Mouse (Mus musculus) megakaryocyte-erythroid progenitor cell, adult 5-6 weeks (primary cell): ENCODE measurements around the gene Slc35e3. TPM values are rescaled to one million over a fixed set of nuclear protein-coding genes. Genes with fewer than 3 reads are reported as not detected.
A peak's percentile ranks its signal among the peaks of the same experiment; 100 is the strongest.
"Not testable (repeated sequence)": the region's sequence is repeated elsewhere in the genome, so short reads cannot be mapped to it uniquely, and the experiment has no call there.

Source experiments
- ATAC-seq: replicated peaks from 2 replicates; pipeline ENCODE4 v1.8.0; 2016; ENCODE audit warnings: mild to moderate bottlenecking, inconsistent platforms; ENCODE audit not compliant: severe bottlenecking, poor library complexity, low FRiP score, low TSS enrichment
- total RNA-seq, 2 experiments: library from RNA; stranded (forward) in 1 of 2; stranded (reverse) in 1 of 2; fragments of 200-1000, 215-1000 nt in 1 of 2; fragments of >200 nt in 1 of 2; fragmentation: Nextera tagmentation in 1 of 2; gene quantifications; 2 replicates each; pipeline ENCODE4 v1.2.3; 2014 to 2017

The Slc35e3 gene
- total RNA-seq, 2 experiments from 2014 or later: 5.2 to 7.2 TPM

DNA sequence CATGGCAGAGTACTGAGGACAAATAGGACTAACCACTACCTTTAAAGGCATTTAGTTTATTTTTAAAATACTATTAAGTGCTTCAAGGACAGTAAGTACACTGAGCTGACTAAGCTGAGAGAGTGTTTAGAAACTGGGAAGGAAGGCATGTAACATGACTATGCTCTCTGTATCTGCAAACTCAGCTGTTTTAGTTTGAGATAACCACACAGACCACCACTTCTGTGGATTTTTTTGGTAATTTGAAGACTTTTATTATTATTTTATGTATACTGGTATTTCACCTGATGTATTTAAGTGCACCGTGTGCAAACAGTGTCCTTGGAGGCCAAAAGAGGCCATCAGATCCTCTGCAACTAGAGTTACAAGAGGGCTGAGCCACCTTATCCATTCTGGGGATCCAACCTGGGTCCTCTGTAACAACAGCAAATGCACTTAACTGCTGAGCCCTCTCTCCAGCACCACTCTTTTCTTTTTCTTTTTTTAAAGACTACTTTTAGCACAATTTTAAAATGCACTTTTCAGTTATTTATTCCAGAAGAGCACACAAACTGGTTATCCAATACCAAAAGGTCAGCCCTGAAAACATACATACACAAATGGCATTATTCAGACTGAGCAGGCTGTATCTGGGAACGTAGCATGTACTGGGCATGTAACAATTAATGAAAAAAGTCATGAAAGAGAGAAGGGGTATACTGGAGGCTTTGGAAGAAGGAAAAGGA, 38.9 kb downstream of the Slc35e3 start:
- no peak for ATAC-seq

DNA sequence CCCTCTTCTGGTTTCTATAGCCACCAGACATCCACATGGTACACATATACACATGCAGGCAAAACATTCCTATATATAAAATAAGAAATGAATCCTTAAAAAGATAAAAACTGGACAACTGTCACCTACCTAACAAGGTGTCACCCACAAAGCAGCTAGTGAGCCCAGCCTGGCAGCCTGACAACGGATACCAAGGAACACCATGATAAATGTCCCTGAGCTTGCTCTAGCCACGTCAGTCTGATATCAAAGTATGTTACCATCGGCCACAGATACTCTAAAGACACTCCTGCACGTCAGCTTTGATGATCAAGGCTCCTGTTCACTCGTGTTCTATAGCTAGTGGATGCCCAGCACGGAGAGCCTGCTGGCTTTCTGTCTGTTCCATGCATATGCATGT, 39.7 kb downstream of the Slc35e3 start:
- no peak for ATAC-seq

DNA sequence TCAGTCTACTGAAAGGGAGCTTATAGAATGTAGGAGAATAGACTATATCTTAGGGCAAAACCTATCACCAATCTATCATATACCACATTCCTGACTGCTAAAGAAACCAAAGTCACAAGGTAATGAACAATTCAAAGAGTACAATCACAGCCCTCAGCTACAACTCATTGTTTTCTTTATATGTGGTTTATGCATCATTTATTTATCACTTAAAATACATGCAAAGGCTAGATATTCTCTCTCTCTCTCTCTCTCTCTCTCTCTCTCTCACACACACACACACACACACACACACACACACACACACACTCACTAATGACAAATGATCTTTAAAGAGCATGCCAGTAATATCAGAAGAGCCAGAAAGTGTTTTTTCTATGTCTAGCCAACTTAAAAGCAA, 40.4 kb downstream of the Slc35e3 start:
- no peak for ATAC-seq

DNA sequence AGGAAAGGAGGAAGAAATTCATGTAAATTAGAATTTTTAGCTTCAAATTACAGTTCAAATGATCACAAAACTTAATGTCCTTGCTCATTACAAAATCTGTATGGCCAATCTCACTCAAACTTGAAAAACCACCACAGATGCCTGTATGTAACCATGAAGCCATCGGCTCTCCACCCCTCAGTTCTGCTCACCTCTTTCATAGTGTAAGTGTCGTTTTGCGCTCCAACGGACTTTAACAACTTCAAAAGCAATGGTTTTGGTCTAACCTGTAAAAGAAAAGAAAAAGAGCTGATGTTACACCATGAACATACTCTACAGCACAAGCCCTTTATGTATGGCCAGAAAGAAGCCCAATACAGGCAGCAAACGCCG, 41.2 kb downstream of the Slc35e3 start:
- ATAC-seq: no peak

DNA sequence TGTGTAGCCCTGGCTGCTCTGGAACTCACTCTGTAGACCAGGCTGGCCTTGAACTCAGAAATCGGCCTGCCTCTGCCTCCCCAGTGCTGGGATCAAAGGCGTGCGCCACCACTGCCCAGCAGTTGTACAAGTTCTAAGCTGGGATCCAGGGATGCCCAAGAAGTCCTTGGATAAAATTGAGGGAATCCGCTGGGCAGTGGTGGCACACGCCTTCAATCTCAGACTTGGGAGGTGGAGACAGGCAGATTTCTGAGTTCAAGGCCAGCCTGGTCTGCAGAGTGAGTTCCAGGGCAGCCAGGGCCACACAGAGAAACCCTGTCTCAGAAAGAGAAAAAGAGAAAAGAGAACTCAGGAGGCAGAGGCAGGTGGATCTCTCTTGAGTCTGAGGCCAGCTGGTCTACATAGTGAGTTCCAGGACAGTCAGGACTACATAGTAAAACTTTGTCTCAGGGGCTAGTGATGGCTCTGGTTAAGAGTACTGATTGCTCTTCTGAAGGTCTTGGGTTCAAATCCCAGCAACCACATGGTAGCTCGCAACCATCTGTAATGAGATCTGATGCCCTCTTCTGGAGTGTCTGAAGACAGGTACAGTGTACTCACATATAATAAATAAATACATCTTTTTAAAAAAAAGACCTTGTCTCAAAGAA, 41.7 kb downstream of the Slc35e3 start:
- ATAC-seq: not testable (repeated sequence)

DNA sequence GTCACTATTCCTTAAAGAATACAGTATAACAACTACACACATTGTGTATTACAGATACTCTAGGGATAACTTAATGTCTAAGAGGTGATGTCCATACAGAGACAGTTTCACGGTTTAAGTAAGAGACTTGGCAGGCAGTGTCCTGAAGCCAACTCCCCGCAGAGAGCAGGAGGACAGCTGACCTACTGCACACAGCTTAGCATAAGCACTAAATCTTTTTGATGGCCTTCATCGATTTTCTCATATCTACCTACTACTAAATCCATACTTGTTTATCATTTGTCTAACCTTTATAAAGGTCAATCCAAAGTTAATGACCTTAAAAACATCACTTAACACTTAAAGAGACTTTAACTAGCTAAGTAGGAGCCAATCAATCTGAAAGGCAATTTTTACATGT, 42.7 kb downstream of the Slc35e3 start:
- no peak for ATAC-seq

DNA sequence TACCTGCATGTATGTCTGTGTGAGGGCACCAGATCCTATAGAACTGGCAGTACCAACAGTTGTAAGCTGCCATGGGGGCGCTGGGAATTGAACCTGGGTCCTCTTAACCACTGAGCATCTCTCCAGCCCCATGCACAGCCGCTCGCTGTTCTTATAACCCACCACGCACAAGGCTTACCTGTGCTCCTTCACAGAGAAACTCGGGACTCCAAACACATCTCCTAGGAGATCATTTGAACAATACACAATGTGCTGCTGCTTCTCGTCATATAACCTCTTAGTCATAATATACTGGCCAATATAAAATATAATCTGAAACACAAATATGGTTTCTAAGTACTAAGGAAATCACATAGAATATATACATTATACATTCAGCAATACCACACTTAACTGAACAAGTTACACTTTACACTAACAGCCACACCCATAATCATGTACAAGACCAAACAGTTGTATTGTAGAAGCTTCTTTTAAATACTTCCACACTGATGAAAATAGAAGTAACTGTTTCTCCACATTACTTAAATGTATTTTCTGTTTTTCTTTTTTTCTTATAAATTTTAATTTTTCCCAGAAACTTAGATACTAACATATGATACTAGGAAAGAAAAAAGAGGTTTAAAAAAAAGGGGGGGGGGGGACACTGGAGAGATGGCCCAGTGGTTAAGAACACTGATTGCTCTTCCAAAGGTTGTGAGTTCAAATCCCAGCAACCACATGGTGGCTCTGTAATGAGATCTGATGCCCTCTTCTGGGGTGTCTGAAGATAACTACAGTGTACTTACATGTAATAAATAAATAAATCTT, 43.9 kb downstream of the Slc35e3 start:
- no peak for ATAC-seq

DNA sequence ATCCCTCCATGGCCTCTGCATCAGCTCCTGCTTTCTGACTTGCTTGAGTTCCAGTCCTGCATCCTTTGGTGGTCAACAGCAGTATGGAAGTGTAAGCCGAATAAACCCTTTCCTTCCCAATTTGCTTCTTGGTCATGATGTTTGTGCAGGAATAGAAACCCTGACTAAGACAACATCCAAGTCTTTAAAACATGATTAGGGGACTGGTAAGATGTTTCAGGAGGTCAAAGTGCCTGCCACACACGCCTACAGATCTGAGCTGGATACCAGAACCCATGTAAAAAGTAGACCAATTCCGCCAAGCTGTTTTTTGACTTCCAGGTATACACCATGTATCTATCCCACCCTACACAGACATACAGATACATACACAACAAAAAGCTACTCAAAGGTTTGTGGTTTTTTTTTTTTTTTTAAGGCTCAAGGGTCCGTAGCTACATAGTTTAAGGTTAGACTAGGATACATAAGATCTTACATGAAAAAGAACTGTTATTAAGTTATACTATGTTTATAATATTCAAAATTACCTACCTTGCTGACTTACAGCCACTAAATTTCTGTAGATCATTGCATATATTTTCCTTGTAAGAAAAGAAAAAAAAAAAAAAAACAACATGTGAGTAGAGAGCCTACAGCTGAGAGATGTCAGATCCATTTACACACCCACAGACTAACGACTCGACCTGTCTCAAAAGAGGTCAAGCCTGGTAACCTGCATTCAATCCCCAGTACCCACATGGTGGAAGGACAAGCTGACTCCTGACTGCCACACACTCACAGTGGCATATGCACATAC, 44.9 kb downstream of the Slc35e3 start:
- no peak for ATAC-seq

DNA sequence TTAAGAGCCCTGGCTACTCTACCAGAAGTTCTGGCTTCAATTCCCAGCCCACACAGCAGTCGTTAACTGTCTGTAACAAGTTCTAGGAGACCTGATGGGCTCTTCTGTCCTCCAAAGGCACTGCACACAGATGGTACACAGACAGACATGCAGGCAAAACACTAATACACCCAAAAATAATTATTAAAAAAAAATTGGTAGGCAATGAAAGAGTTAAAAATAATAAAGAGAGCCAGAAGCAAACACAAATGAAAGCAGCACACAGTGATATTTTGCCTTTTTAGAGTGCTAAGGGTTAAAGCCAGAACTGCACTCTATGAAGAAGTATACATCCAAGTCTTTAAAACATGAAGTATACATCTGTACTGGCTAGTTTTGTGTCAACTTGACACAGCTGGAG, 45.7 kb downstream of the Slc35e3 start:
- no peak for ATAC-seq

DNA sequence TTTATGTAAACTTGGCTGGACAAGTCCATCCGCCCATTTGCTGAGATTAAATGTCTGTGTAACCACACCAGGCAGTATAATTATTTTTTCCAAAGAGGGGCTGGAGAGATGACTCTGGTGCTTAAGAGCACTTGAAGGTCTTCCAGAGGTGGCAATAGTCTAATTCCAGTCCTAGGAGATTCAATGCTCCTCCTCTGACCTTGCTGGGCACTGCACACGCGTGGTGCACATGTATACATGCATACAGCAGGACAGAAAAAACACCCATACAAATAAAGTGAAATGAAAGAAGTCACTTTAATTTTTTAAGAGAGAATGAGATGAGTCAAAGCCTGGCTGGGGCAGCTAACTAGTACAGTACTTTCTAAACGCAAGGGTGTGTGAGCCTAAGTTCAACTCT, 46.3 kb downstream of the Slc35e3 start:
- no peak for ATAC-seq

DNA sequence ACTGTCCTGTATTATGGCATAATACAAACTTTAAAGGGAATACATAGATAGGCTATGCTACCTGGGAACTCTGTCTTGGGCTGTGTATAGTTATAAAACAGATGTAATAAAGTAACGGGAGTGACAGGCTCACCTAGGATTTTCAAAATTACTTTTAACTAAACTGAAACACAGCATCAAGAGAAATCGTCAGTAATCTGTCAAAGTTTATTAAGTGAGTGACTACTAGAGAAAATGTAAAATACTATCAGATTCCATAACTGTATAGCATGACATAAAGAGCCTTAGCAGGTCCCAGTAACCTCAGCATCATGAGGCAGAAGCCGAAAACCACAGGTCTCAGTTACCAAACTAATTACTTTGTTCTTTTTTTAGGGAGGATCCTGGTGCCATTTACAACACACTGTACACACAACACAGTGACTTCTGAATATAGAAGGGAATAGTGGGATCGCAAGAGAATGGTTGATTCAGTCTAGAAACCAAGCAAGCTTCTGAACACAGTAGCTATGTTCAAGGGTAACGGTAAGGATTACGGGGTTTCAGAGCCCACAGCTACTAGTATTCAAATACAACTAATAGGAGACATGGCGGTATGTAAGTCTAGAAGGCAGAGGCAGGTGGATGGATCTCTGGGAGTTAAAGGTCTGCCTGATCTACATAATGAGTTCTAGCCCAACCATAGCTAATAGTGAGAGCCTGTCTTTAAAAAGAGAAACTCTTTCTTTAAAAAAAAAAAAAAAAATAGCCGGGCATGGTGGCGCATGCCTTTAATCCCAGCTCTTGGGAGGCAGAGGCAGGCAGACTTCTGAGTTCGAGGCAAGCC, 47.6 kb downstream of the Slc35e3 start:
- ATAC-seq: no peak

DNA sequence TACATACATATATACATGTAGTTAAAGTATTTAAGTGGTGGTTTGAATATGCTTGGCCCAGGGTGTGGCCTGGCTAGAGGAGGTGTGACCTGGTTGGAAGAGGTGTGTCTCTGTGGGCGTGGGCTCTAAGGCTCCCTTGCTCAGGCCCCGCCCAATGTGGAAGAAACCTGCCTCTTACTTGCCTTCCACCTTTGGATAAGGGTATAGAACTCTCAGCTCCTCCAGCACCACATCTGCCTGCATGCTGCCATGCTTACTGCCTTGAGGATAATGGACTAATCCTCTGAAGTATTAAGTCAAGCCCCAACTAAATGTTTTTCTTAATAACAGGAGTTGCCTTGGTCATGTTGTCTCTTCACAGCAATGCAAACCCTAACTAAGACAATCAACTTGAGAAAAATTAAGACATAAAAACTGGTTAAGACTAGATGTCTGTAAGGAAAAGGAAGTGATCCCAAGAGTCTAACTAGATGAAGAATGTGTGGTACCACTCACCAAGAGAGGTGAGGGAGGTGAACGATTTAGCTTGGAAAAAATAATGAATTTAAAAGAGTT, 48.5 kb downstream of the Slc35e3 start:
- ATAC-seq: peak; percentile 61; the same call in 1 of the 2 replicates

DNA sequence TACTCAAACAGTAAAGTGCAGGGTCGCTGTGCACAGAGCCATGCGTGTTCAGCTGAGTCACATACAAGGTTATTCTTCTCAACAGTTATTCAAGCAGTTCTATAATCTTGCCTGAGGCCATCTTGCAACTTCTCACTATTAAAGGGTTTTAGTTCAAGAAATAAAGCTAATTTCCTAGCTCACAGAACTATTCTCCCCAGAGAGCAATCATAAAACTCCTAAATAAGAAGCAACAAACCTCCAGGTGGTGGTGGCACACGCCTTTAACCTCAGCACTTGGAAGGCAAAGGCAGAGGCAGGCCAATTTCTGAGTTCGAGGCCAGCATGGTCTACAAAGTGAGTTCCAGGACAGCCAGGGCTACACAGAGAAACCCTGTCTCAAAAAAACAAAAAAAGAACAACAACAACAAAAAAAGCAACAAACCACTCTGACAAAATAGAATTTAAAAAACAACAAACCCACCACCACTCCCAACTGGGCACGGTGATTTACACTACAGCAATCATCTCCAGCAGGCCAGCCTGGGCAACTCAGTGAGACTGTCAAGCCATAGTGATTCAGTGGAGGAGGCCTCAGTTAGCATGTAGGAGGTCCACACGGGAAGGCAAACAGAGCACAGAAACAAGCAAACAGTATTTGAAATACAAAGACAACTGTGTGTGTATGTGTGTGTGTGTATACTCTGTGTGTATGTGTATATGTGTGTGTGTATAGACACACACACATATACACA, 49.2 kb downstream of the Slc35e3 start:
- ATAC-seq: no peak

DNA sequence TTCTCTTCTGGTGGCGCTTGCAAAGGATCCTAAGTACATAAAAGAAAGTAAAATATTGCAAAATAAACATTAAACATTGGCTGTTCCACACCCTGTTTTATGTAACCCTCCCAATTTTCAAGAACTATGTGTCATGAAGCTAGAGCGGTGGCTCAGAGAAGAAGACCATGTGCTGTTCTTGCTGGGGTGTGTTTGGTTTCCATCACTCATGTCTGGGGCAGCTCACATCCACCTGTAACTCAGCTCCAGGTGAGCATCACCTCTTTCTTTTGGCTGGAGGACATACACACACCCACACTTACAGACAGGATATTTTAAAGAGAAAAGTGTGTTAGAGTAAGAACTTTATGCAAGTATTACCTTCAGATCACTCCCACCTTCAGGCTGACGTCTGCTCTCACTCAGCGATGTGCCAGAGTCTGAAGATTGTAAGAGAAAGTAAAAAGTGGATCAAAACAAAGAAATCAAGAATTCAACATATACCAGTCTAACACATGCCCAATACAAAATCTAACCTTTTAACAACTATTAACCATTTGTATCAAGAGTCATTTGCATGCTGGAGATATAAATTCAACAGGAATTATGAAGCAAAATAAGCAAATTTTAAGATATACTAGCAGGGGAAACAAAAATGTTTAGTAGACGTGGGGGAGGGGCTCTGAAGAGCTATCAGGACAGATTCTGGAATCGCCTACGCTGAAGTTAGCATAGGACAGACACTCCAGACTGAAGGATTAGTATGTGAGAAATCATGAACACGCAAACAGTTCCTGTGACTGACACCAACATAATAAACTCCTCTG, 49.9 kb downstream of the Slc35e3 start:
- no peak for ATAC-seq

DNA sequence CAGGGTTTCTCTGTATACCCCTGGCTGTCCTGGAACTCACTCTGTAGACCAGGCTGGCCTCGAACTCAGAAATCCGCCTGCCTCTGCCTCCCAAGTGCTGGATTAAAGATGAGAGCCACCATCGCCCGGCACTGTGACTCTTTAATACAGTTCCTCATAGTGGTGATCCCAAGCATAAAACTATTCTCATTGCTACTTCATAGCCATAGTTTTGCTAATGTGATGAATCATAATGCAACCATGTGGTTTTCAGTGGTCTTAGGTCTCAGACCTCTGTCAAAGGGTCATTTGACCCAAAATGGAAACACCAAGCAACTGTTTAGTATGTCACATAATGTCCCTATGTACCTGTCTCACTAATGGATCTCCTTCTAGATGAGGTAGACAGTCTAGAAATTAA, 50.6 kb downstream of the Slc35e3 start:
- ATAC-seq: no peak

DNA sequence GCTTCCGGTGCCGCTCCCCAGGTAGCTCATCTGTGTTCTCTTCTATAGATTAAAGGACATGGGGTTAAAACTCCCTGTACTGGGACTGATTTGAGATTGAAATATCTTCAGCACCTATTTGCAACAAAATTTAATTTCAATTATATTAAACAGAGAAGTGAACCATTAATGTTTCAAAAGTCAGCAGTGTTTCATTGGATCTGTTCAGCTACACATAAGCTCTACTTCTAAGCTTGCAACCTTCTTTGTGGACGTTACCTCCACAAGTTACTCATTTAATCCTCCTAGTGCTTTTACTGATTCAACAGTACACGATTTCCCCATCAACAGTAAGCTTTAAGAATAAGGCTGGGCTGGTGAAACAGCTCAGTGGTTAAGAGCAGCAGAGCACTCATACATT, 51.1 kb downstream of the Slc35e3 start:
- no peak for ATAC-seq

DNA sequence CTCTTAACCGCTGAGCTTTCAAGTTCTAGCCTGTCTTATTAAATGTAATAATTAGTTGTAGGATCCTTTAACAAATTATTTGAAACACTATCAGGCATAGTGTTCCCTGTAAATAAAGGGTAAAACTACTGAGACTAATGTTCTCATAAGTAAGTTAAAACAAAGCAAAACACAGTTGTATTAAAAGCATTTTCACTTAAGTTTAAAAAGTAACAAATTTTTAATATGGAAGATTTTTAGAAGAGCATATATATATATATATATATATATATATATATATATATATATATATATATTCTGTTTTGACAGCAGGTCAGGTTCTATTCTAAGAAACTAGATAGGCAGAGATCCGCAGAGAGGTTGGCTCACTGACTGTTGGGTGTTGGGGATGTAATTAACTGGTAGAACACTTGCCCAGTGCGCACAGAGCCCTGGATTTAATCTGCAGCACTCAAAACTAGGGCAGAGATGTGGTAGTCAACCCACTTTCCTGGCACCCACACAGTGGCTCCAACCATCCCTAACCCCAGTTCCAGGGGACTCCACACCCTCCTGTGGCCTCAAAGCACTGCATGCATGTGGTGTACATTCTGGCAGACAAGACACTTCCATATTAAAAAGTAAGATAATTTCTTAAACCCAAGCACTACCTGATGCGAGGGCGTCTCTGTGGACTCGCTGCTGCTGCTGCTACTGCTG, 51.8 kb downstream of the Slc35e3 start:
- no peak for ATAC-seq
